Mouse (Mus musculus): Measurements from ENCODE around the gene Zfp324.

Gene Zfp324

GRCm38 (mm10) chr7:13009143-13010004 is 43.7 kb downstream of the Zfp324 start:
- DNase-seq (ENCODE audit: low spot score), result peak; percentile 91

DNA sequence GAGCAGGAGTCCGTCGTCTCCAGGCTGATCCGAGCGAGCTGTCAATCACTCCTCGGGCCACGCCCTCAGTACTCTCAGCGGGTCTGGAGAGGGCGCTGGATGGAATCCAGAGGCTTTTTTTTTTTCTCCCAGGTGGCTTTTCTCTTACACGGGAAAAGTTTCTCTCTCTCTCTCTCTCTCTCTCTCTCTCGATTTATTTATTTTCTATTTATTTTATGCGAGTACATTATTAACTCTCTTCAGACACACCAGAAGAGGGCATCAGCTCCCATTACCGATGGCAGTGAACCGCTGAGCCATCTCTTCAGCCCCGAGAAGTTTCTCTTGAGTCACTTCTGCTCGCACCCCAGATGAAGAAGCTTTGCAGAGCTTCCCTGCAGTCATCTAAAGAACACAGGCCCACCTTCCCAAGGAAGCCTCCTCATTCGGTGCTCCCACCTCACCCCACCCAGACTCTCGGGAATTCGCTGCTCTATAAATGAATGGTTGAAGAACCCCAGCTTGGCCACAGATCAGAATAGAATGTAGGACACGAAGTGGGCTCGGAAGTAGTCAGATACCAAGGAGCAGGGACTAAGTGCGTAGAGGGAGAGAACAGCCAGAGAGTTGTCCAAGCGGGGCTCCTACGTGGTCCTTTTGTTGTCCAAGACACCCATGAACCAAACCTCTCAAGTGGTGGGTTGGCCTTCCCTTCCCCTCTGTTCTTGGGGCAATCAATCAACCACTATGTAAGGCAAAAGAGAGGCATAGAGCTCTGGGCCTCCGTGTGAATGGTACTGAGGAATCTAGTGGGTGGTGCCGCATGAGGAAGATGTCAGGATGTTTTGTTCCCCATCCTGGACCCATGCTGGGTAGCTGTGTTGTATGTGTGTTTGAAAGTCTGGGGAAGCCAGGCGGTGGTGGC is 44.6 kb downstream of the Zfp324 start, which contains the start of gene Zbtb45:
Gene Zbtb45 (minus strand): TSS at position 30 of the 904 bp plus-strand sequence.
- no peak for DNase-seq (ENCODE audit: low spot score)

GRCm38 (mm10) chr7:13013671-13014070 is 48.0 kb downstream of the Zfp324 start:
- DNase-seq (ENCODE audit: low spot score), result no peak

GRCm38 (mm10) chr7:13014275-13014839 is 48.7 kb downstream of the Zfp324 start:
- DNase-seq (ENCODE audit: low spot score), result no peak

DNA sequence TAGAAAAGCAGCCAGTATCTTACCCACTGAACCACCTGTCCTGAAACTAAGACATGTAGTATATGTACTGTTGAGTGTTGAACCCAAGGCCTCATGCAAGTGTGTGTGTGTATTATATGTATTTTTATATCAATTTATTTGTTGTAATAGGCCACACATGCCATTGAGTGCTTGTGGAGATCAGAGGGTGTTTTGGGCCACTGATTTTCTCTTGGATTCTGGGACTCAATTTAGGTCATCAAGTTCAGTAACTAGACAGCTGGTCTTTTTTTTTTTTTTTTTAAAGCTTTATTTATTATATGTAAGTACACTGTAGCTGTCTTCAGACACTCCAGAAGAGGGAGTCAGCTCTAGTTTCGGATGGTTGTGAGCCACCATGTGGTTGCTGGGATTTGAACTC is 49.6 kb downstream of the Zfp324 start:
- DNase-seq (ENCODE audit: low spot score), result no peak

- DNase-seq (ENCODE audit: low spot score), result peak; percentile 84
These were observed 57.3 kb downstream of the Zfp324 start for GRCm38 (mm10) chr7:13022773-13023535.

Measured in testis, postnatal 10 days (tissue).